Mouse (Mus musculus) small intestine, adult 2 months (tissue): ENCODE measurements around the gene Gm9999.

Experiments
- CTCF ChIP-seq: fragments of 200-500 bp; IDR thresholded peaks from 2 replicates; pipeline ENCODE4 v1.5.1; 2012; ENCODE audit warnings: low read depth, mild to moderate bottlenecking, control low read depth, inconsistent platforms, low read length, moderate library complexity, mixed read lengths; ENCODE audit not compliant: insufficient replicate concordance, insufficient read length; ENCODE audit errors: extremely low read depth
- POLR2A ChIP-seq: fragments of 200-500 bp; IDR thresholded peaks from 2 replicates; pipeline ENCODE4 v1.6.1; 2012; ENCODE audit warnings: low read depth, mild to moderate bottlenecking, control low read depth, inconsistent platforms, low read length, moderate library complexity

- TF ChIP-seq CTCF, result no peak
- TF ChIP-seq POLR2A, result peak; percentile 69
These were observed 25.0 kb downstream of the Gm9999 start, which contains the start of gene Spty2d1 for GRCm38 (mm10) chr7:47008168-47008993.
